Mouse (Mus musculus): ENCODE data around the gene Cnn2.

- TF ChIP-seq CTCF (IDR thresholded peaks at IDR 0.05; ENCODE audit: low read depth) (peak; percentile 36), EP300 (IDR thresholded peaks at IDR 0.05; ENCODE audit: low read depth) (no peak; the same call in 1 of the 2 replicates)
These were observed 8.1 kb downstream of the Cnn2 start, which contains the start of gene Abca7 for GRCm38 (mm10) chr10:79996272-79997033.
